Mouse (Mus musculus): ENCODE data around the gene Zcchc24. TPM values are rescaled to one million over a fixed set of nuclear protein-coding genes. Genes with fewer than 3 reads are reported as not detected.

The Zcchc24 gene
- polyA plus RNA-seq, 1 experiment from 2014 or later, result 15.2 TPM

- Histone ChIP-seq H3K27ac (replicated peaks) (no peak overlapping the region), H3K36me3 (replicated peaks) (peaks cover 57% of the 10 kb centered on the region), H3K4me1 (peaks cover 53% of the 10 kb centered on the region), H3K27me3 (replicated peaks; ENCODE audit: low read depth, poor library complexity, severe bottlenecking) (peaks cover 4% of the 10 kb centered on the region; the same call in 1 of the 2 replicates), H3K4me3 (no peak overlapping the region), H3K9me3 (no peaks in the 10 kb centered on the region)
- WGBS, result 68% methylated on average over 5 of the region's 5 CpGs
- DNase-seq (ENCODE audit: low spot score), result no peak
Observed at GRCm38 (mm10) chr14:25741840-25742367, 26.9 kb downstream of the Zcchc24 start.

- peaks cover 59% of the 10 kb centered on the region for H3K4me1 ChIP-seq
- peaks cover 4% of the 10 kb centered on the region; the same call in 1 of the 2 replicates for H3K27me3 ChIP-seq (replicated peaks; ENCODE audit: low read depth, poor library complexity, severe bottlenecking)
- no peak for DNase-seq (ENCODE audit: low spot score)
- H3K36me3 ChIP-seq (replicated peaks), result peaks cover 57% of the 10 kb centered on the region
- H3K9me3 ChIP-seq, result no peaks in the 10 kb centered on the region
- H3K4me3 ChIP-seq, result no peak overlapping the region
- 0 out of 2 replicates have a peak overlapping the region, but pooled peaks have one; percentile 32 for H3K27ac ChIP-seq (replicated peaks)
- 80% methylated on average over 3 of the region's 3 CpGs for WGBS
Observed at GRCm38 (mm10) chr14:25741211-25741610, 27.6 kb downstream of the Zcchc24 start.

GRCm38 (mm10) chr14:25739957-25740565 lies 28.8 kb downstream of the Zcchc24 start:
- WGBS, result 63% methylated on average over 4 of the region's 4 CpGs
- Histone ChIP-seq H3K36me3 (replicated peaks) (peaks cover 50% of the 10 kb centered on the region), H3K4me1 (peaks cover 65% of the 10 kb centered on the region), H3K27ac (replicated peaks) (peak overlapping the region; percentile 45; the same call in 1 of the 2 replicates), H3K4me3 (no peak overlapping the region), H3K27me3 (replicated peaks; ENCODE audit: low read depth, poor library complexity, severe bottlenecking) (peaks cover 4% of the 10 kb centered on the region; the same call in 1 of the 2 replicates), H3K9me3 (no peaks in the 10 kb centered on the region)
- DNase-seq (ENCODE audit: low spot score), result no peak

- DNase-seq (ENCODE audit: low spot score), result peak; percentile 66
- Histone ChIP-seq H3K36me3 (replicated peaks) (peaks cover 36% of the 10 kb centered on the region), H3K27me3 (replicated peaks; ENCODE audit: low read depth, poor library complexity, severe bottlenecking) (peaks cover 4% of the 10 kb centered on the region; the same call in 1 of the 2 replicates), H3K4me1 (peaks cover 75% of the 10 kb centered on the region), H3K9me3 (no peaks in the 10 kb centered on the region), H3K4me3 (no peak overlapping the region), H3K27ac (replicated peaks) (peak overlapping the region; percentile 59)
- 44% methylated on average over 14 of the region's 14 CpGs for WGBS
Observed at GRCm38 (mm10) chr14:25738591-25739001, 30.2 kb downstream of the Zcchc24 start.

GRCm38 (mm10) chr14:25736589-25736988 lies 32.2 kb downstream of the Zcchc24 start:
- WGBS, result 79% methylated on average over 6 of the region's 6 CpGs
- Histone ChIP-seq H3K4me3 (no peak overlapping the region), H3K27me3 (replicated peaks; ENCODE audit: low read depth, poor library complexity, severe bottlenecking) (peaks cover 4% of the 10 kb centered on the region; the same call in 1 of the 2 replicates), H3K36me3 (replicated peaks) (peaks cover 28% of the 10 kb centered on the region), H3K4me1 (peaks cover 75% of the 10 kb centered on the region), H3K27ac (replicated peaks) (no peak overlapping the region; the same call in 1 of the 2 replicates), H3K9me3 (no peaks in the 10 kb centered on the region)
- no peak for DNase-seq (ENCODE audit: low spot score)

GRCm38 (mm10) chr14:25736140-25736539 lies 32.7 kb downstream of the Zcchc24 start:
- H3K9me3 ChIP-seq, result no peaks in the 10 kb centered on the region
- H3K4me3 ChIP-seq, result no peak overlapping the region
- H3K36me3 ChIP-seq (replicated peaks), result peaks cover 23% of the 10 kb centered on the region
- DNase-seq (ENCODE audit: low spot score), result no peak
- H3K27me3 ChIP-seq (replicated peaks; ENCODE audit: low read depth, poor library complexity, severe bottlenecking), result peaks cover 4% of the 10 kb centered on the region; the same call in 1 of the 2 replicates
- WGBS, result 83% methylated on average over 3 of the region's 3 CpGs
- no peak overlapping the region; the same call in 1 of the 2 replicates for H3K27ac ChIP-seq (replicated peaks)
- peaks cover 70% of the 10 kb centered on the region for H3K4me1 ChIP-seq

- Histone ChIP-seq H3K27me3 (replicated peaks; ENCODE audit: low read depth, poor library complexity, severe bottlenecking) (no peaks in the 10 kb centered on the region; the same call in 1 of the 2 replicates), H3K36me3 (replicated peaks) (peaks cover 19% of the 10 kb centered on the region), H3K9me3 (no peaks in the 10 kb centered on the region), H3K27ac (replicated peaks) (peak overlapping the region; percentile 79), H3K4me3 (no peak overlapping the region), H3K4me1 (peaks cover 59% of the 10 kb centered on the region)
- WGBS, result 33% methylated on average over 17 of the region's 17 CpGs
- DNase-seq (ENCODE audit: low spot score), result peak; percentile 44
Observed at GRCm38 (mm10) chr14:25734736-25735716, 33.8 kb downstream of the Zcchc24 start.

- H3K27me3 ChIP-seq (replicated peaks; ENCODE audit: low read depth, poor library complexity, severe bottlenecking), result no peaks in the 10 kb centered on the region
- H3K27ac ChIP-seq (replicated peaks), result peak overlapping the region; percentile 72
- peaks cover 49% of the 10 kb centered on the region for H3K4me1 ChIP-seq
- H3K36me3 ChIP-seq (replicated peaks), result no peaks in the 10 kb centered on the region
- 57% methylated on average over 5 of the region's 5 CpGs for WGBS
- DNase-seq (ENCODE audit: low spot score), result peak; percentile 58
- H3K9me3 ChIP-seq, result no peaks in the 10 kb centered on the region
- H3K4me3 ChIP-seq, result no peak overlapping the region
Observed at GRCm38 (mm10) chr14:25727149-25727510, 41.7 kb downstream of the Zcchc24 start.

GRCm38 (mm10) chr14:25726226-25727148 lies 42.4 kb downstream of the Zcchc24 start:
- H3K27me3 ChIP-seq (replicated peaks; ENCODE audit: low read depth, poor library complexity, severe bottlenecking), result no peaks in the 10 kb centered on the region
- peak overlapping the region; percentile 72 for H3K27ac ChIP-seq (replicated peaks)
- 47% methylated on average over 20 of the region's 20 CpGs for WGBS
- H3K4me1 ChIP-seq, result peaks cover 51% of the 10 kb centered on the region
- DNase-seq (ENCODE audit: low spot score), result peak; percentile 83
- peaks cover 2% of the 10 kb centered on the region for H3K36me3 ChIP-seq (replicated peaks)
- no peak overlapping the region for H3K4me3 ChIP-seq
- no peaks in the 10 kb centered on the region for H3K9me3 ChIP-seq

- Histone ChIP-seq H3K27ac (replicated peaks) (peak overlapping the region; percentile 76), H3K4me1 (peaks cover 51% of the 10 kb centered on the region), H3K36me3 (replicated peaks) (peaks cover 8% of the 10 kb centered on the region), H3K27me3 (replicated peaks; ENCODE audit: low read depth, poor library complexity, severe bottlenecking) (no peaks in the 10 kb centered on the region), H3K9me3 (no peaks in the 10 kb centered on the region), H3K4me3 (no peak overlapping the region)
- 22% methylated on average over 4 of the region's 4 CpGs for WGBS
- DNase-seq (ENCODE audit: low spot score), result no peak
Observed at GRCm38 (mm10) chr14:25725690-25726089, 43.1 kb downstream of the Zcchc24 start.

GRCm38 (mm10) chr14:25725032-25725497 lies 43.8 kb downstream of the Zcchc24 start:
- peak; percentile 47 for DNase-seq (ENCODE audit: low spot score)
- peak overlapping the region; percentile 76 for H3K27ac ChIP-seq (replicated peaks)
- no peak overlapping the region for H3K4me3 ChIP-seq
- WGBS, result 79% methylated on average over 11 of the region's 11 CpGs
- H3K4me1 ChIP-seq, result peaks cover 51% of the 10 kb centered on the region
- no peaks in the 10 kb centered on the region for H3K27me3 ChIP-seq (replicated peaks; ENCODE audit: low read depth, poor library complexity, severe bottlenecking)
- H3K9me3 ChIP-seq, result no peaks in the 10 kb centered on the region
- peaks cover 11% of the 10 kb centered on the region for H3K36me3 ChIP-seq (replicated peaks)
